ENCODE assay signal across 8 mouse cellular contexts in genomic region chr2:118533969-118534368, GRCm38 (mm10). TPM values are rescaled to one million over a fixed set of nuclear protein-coding genes. Genes with fewer than 3 reads are reported as not detected.
DNase-seq lines count a peak whose midpoint lies in the region; ATAC-seq and TF ChIP-seq lines count a peak whose summit lies in the region.

No protein-coding gene starts in this region.

- no peak for TF ChIP-seq POLR2A in myocyte (IDR thresholded peaks at IDR 0.05; ENCODE audit: insufficient read length, low read depth)

- DNase-seq in layer of hippocampus, adult 2 months (ENCODE audit: low spot score in 2 of 2): no peak
- DNase-seq in layer of hippocampus, adult 8-10 months (ENCODE audit: low spot score in 2 of 2): no peak
- DNase-seq in kidney, postnatal 10 days: peak; percentile 42
- no peak for DNase-seq in left cerebral cortex, adult 18-20 months (ENCODE audit: low spot score in 2 of 2)
- no peak for DNase-seq in gastrocnemius, postnatal 10 days
- DNase-seq in cerebellum, postnatal 25 days: no peak

- H3K4me2 ChIP-seq in forebrain, embryonic 15.5 days (replicated peaks): no peak overlapping the region
- no peak overlapping the region for H3K4me2 ChIP-seq in myocyte (ENCODE audit: low read depth)

- ATAC-seq in forebrain, embryonic 15.5 days (replicated peaks): no peak

- 53% methylated on average over 6 of the region's 6 CpGs for WGBS in forebrain, embryonic 15.5 days

- H3K27me3 ChIP-seq in forebrain, embryonic 15.5 days: no peaks in the 10 kb centered on the region
- H3K27me3 ChIP-seq in myocyte (ENCODE audit: control insufficient read depth, insufficient read depth, insufficient read length): no peaks in the 10 kb centered on the region

- 0 out of 2 replicates have a peak overlapping the region, but pooled peaks have one; percentile 25 for H3K27ac ChIP-seq in layer of hippocampus, adult 2 months
- H3K27ac ChIP-seq in forebrain, embryonic 15.5 days (replicated peaks): peak overlapping the region; percentile 74

- no peak overlapping the region for H3K4me3 ChIP-seq in layer of hippocampus, adult 2 months
- no peak overlapping the region for H3K4me3 ChIP-seq in forebrain, embryonic 15.5 days
- H3K4me3 ChIP-seq in myocyte: no peak overlapping the region

- H3K9ac ChIP-seq in forebrain, embryonic 15.5 days (replicated peaks): no peak overlapping the region

- no peak for TF ChIP-seq CTCF in layer of hippocampus, adult 2 months (conservative IDR thresholded peaks at IDR 0.05)

- no peaks in the 10 kb centered on the region for H3K9me3 ChIP-seq in forebrain, embryonic 15.5 days

- no peaks in the 10 kb centered on the region for H3K36me3 ChIP-seq in forebrain, embryonic 15.5 days
- H3K36me3 ChIP-seq in myocyte (ENCODE audit: control insufficient read depth, insufficient read depth): no peaks in the 10 kb centered on the region

- no peak overlapping the region for H3ac ChIP-seq in myocyte (ENCODE audit: control insufficient read depth, insufficient read length)

- H3K79me2 ChIP-seq in myocyte (ENCODE audit: control insufficient read depth, insufficient read depth): no peaks in the 10 kb centered on the region

- peaks cover 34% of the 10 kb centered on the region for H3K4me1 ChIP-seq in forebrain, embryonic 15.5 days

TF ChIP-seq in myocyte, 11 proteins besides CTCF, POLR2A, EP300 and RAD21:
- peak; percentile 69 for TF ChIP-seq TCF3 (IDR thresholded peaks at IDR 0.05; ENCODE audit: insufficient read length, low read depth)
- no peak for TF ChIP-seq REST (IDR thresholded peaks at IDR 0.05; ENCODE audit: insufficient read depth, insufficient read length)
- TF ChIP-seq MYOD1 (IDR thresholded peaks at IDR 0.05; ENCODE audit: control insufficient read depth in 1 of 3, insufficient read length in 2 of 3, low read depth in 2 of 3): peak in 2 of 3 experiments; percentile 94 to 96
- no peak for TF ChIP-seq POLR2AphosphoS2 (IDR thresholded peaks at IDR 0.05; ENCODE audit: insufficient read length, low read depth)
- TF ChIP-seq E2F4 (IDR thresholded peaks at IDR 0.05; ENCODE audit: insufficient read depth): no peak
- no peak for TF ChIP-seq USF1 (IDR thresholded peaks at IDR 0.05; ENCODE audit: low read depth)
- TF ChIP-seq TCF12 (IDR thresholded peaks at IDR 0.05; ENCODE audit: insufficient read depth, poor library complexity, severe bottlenecking): peak; percentile 82
- TF ChIP-seq CEBPB (IDR thresholded peaks at IDR 0.05; ENCODE audit: insufficient read depth, poor library complexity, severe bottlenecking): no peak
- TF ChIP-seq MYOG (IDR thresholded peaks at IDR 0.05; ENCODE audit: control insufficient read depth in 1 of 3, insufficient read depth in 1 of 3, insufficient read length in 2 of 3, low read depth in 2 of 3): peak; percentile 59 to 98 (median 92)

RNA-seq across cellular contexts. Expression of gene Bmf, which starts 15.5 kb away (rescaled TPM):
- 1 to 10 TPM; 1.9 to 2.8 TPM for total RNA-seq in layer of hippocampus, adult 2 months (2021)
- total RNA-seq in layer of hippocampus, adult 8-10 months (2022): 1 to 10 TPM; 2.0 to 8.6 (median 4.1) TPM
- 1.3 and 1.8 TPM in 2 replicates for polyA plus RNA-seq in forebrain, embryonic 15.5 days (2015; fragmentation: Nextera tagmentation; extraction: Ambion mirVana)
- 4.8 TPM for polyA plus RNA-seq in myocyte (2012; fragmentation: generic; extraction: Trizol)
- 1 to 10 TPM; 1.8 TPM for total RNA-seq in left cerebral cortex, adult 18-20 months (2021)
- 10 to 100 TPM; 14.5 to 15.7 TPM for total RNA-seq in gastrocnemius, postnatal 10 days (2021)

RNA-seq across cellular contexts. Expression of gene Srp14, which starts 54.5 kb away (rescaled TPM):
- 100 to 1,000 TPM; 181 TPM for total RNA-seq in layer of hippocampus, adult 2 months (2021)
- total RNA-seq in layer of hippocampus, adult 8-10 months (2022): 100 to 1,000 TPM; 174 to 183 (median 182) TPM
- 332 and 333 TPM in 2 replicates for polyA plus RNA-seq in forebrain, embryonic 15.5 days (2015; fragmentation: Nextera tagmentation; extraction: Ambion mirVana)
- polyA plus RNA-seq in myocyte (2012; fragmentation: generic; extraction: Trizol): 311 TPM
- total RNA-seq in left cerebral cortex, adult 18-20 months (2021): 100 to 1,000 TPM; 160 to 170 TPM
- 100 to 1,000 TPM; 148 to 154 TPM for total RNA-seq in gastrocnemius, postnatal 10 days (2021)
